Mouse (Mus musculus): ENCODE measurements around the gene Pou2f3.

The Pou2f3 gene

DNA sequence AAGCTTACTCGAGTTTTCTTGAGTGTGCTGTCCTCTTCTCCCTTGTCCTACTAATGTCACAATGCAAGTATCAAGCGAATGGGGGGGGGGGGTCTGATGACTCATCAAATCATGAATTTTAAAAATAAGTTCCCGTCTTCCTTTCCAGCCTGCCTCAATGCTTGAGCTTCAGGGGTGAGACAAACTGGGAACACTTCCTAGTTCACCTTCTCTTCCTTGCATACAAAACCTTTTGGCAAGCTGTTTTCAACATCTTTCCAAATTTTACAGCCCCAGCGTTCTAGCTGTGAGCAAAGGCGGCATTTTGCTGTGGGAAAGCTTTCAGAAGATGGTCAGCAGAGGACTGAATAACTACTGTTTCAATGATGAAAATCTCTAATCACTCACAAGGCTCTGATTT is 102.6 kb downstream of the Pou2f3 start:
- no peak for DNase-seq

DNA sequence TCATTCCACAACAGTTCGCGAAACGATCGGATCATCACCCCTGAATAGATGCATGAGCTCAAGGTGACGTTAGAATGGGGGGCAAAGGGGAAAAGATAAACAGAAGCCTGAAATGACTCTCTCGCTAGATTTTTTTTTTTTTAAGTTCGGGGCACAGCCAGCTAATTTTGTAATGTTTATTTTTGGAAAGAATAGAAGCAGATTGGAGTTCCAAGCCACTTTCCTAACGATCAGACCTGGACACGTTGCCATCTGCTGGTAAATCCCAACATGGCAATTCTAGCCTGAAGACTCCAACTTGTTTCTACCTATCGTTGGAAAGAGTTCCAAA is 103.0 kb downstream of the Pou2f3 start, which contains the start of gene Arhgef12:
Gene Arhgef12, minus strand, starts transcription at position 53 of the 331 bp plus-strand sequence.
- peak; percentile 69 to 76 for DNase-seq

DNA sequence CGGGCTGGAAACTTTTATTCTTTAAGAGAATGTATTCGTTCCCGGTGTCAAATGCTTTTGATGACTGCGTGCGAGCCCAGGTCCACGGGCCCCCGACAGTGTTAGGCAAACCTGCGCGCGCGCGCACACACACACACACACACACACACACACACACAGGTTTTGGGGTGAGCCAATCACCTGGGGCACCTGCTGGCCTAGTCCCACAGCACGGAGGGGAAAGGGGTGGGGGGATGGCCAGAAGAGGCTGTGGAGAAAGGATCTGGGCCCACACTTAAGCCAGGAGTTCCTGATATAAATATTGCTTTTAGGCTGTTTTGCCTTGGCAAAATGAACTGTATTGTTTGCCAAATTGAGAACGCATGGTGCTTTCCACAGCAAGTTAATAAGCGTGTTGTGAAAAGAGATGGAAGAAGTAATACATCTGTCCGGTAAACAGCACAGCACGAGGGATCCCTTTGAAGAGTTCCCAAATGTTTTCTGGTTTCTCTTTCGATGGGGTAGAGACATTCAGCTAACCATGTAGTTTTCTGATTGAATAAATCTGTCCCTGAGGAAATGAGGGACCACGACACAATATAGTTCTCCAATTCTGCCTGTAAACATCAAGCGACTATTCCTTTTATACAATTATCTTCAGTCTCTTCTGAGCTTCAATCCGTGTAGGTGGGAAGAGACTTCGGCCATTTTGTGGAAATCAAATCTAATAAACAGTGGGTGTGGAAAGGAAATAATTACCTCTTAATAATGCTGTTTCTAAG is 103.6 kb downstream of the Pou2f3 start:
- peak; percentile 66 to 74 for DNase-seq

DNA sequence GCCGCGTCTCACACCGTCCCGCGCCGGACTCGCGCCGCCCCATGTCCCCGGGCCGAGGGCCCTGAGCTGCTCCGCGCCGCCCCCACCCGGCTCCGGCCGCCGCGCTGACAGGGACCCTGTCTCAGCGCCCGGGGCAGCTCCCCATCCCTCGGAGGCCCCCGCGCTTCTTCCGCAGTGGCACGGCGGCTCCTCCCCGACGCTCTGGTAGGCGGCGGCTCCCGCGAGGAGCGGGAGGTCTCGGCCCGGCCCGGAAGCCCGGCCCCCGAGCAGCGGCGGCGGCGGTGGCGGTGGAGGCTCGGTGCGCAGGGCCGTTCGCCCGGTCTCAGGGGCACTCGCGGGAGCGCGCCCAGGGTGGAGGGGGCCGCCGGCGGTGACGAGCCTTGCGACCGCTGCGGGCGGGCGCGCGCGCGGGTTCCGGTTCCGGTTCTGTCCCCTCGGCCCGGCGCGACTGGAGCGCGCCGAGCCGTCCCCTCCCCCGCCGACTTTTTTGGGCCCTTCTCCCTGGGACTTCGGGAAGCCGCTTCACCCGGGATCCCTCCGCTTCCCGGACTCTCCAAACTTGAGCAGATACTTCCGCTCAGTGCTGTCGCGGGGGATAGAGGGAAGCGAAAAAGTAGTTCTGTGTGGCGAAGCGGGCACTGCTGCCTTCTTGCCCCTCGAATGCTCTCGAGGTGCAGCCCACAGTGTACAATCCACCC is 104.4 kb downstream of the Pou2f3 start:
- peak; percentile 94 to 95 for DNase-seq

DNA sequence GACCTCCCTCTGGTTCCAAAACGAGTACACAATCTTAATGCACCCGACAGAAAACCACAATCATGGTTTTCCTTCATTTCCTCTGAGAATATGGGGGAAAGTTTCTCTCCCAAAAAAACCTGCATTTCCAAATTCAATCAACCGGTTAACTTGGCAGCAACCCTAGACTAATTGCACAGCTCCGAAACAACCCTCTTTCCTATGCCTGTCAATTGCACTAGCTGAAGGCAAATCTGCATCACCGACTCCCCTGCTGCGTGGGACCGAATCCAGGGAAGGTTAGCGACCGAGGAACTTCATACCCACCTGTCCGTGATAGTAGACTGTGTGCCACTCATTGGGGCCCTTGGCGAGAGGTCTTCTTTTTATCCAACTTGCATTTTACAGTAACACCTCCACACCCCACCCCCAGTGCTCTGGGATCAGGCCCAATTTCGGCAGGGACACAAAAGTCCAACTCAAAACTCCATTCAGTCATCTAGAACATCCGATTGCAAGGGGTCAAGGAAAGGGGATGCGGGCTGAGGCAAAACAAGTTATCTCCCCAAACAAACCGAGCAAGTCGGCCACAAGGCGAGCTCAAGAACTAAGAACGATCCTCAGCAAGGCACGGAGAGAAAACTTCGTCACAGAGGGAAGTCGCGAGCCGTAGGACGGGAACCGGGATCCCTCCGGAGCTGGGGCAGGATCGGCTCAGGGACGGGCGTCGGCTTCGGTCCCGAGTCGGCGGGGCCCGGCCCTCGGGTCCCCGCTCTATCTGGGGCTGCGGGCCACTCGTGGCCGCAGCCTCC is 105.1 kb downstream of the Pou2f3 start:
- DNase-seq = peak; percentile 75 to 78

DNA sequence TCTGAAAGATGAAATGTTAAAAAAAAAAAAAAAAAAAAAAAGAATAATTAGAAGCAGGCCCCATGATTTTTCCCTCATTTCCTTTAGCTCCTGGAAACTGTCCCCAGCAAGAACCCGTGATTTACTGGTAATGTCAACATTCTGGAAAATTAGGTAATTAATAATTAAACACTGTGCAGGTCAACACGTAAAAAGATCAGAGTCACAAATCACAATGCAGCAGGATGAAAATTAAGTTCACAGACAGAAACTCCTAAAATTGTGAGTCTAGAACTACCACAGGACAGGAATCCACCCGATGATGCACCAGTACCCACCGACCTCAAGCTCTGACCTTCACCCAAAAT is 105.7 kb downstream of the Pou2f3 start:
- DNase-seq = no peak

DNA sequence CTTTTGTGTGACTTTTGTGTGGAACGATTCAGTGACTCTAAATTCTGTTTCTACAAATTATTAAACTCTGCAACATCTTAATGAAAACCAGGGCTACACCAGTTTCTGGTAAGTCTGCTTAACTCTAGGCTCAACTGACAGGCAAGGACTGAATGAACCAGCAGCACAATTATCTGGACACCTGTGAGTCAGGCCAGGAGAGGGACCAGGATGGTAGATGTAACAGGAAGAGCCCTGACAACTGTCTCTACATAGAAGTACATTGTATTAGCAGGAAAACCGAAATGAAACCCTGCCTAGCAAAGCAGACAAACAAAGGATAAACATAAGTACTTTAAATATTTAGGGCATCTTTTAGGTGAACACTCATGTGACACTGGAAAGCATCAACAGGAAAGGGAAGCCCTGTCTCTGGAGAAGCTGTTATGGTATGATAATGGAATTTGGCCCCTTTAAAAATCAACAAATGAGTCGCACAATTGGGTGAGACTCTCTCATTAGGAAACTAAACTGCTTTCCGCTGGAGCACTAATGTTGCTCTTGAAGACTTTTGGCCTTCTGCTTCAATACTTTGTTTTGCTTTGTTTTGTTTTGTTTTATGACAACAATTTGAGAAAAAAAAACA is 106.4 kb downstream of the Pou2f3 start:
- DNase-seq = no peak

DNA sequence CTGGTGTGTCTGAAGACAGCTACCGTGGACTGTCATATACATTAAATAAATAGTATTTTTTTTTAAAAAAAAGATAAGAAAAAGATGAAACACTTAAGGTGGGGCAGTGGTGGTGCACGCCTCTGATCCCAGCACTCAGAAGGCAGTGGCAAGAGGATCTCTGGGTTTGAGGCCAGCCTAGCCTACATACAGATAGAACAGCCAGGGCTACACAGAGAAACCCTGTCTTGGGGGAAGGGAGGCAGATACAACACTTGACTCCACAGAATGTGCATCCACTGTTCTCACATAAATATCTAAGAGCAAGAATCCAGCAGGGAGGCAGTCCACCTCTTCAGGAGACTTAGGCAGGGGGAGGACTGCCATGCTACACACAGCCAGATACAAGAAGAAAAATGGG is 107.2 kb downstream of the Pou2f3 start:
- no peak for DNase-seq

DNA sequence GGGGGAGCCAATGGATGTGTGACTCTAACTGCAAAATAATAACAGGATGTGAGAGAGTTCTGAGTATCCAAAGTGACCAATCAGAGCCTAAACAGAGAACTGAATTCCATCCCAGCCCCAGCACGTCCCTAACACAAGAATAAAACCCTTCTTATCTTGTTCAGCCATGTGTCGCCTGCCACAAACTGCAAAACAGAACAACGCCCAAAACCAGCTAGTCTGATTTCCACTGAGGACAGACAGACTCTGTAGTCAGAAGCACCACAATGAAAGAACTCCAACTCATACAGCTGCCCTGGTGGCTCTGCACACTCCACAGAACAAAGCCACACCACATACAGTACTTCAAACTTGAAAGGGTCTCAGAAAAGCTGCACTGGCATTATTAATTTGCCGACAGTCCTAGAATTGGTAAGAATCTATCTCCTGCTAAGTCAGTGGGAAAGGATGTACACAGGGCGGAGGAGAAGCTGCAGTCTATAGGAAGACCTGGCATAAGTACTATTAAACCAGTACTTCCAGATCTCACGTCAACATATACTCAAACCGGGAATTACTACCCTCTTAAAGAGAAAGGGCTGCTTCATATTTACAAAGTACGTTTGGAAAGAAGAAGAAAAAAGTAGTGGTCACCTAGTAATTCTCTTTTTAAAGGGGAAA is 108.1 kb downstream of the Pou2f3 start:
- DNase-seq = no peak

DNA sequence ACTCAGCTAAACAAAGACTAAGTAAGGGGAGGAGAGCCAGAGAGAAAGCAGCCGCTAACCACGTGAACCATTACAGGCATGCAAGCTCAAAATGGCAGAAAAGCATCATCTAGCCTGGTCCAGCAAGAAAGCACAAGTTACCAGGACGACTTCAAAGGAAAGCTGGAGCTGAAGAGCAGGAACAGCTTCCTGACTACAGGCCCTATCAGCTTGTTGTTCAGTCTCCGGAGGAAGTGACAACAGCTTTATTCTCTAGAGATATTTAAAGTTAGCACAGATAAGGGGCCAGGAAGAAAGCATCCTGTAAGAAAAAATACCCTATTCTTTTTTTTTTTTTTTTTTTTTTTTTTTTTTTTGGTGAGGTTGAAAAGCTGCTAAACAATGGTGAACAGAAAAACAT is 111.2 kb downstream of the Pou2f3 start:
- DNase-seq = no peak

DNA sequence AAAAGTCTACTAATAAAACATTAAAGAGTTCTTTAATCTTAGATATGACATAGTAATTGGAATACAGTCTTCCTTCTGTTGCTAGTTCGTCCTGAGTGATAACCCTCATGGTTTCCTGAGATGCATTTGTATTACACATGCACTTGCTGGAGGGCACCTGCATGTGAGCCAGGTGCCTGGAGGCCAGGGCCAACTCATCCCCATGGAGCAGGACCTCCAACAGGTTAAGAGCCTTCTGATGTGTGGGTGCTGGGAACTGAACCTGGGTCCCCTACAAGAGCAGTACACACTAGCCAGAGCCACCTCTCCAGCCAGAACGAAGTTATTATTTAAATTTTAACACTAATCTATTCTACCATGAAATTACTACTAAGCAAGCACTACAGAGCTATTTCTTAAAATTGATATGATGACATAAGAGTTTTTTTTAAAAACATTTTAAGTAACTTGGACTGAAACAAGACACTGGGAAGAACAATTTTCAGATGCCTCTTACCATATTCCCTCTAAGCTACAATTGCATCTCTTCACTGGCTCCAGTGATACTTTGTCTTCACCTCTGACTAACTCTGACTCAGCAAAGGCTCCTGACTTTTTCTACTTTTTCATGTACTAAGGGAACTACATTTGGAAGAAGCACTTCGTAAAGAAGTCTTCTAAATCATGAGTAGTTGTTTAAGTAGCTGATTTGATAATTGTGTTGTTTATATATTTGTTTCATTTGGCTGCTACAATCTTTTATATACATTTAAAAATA is 112.2 kb downstream of the Pou2f3 start:
- DNase-seq = no peak

DNA sequence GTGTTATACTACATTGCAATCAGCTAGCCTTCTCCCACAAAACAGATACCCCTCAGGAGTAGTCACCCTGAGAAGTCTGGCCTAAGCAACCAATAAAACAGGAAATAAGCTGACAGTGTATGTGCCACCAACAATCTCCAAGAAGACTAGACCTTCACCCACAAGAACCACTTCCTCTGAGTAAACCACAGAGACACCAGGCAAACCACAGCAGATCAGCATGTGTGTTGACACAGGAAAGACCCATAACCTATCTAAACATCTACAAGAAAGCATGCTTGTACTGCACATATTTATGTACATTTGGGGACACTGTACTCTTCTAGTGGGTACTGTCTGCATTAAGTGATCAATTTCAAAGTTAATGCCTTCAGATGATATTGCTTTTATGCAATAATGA is 113.8 kb downstream of the Pou2f3 start:
- DNase-seq = no peak

DNA sequence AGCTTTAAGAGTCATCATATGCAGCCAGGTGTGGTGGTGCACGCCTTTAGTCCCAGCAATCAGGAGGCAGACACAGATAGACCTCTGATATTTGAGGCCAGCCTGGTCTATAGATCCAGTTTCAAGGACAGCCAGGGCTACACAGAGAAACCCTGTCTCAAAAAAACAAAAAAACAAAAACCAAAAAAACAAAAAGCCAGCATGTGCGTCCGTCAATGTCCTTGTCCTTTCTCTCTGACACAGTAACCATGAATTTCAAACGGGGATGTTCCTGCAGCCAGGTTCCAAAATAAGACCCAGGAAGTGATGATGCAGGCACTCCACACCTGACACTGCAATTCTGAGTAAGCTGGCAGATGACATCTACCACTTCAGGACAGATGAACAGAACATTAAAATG is 115.3 kb downstream of the Pou2f3 start:
- no peak for DNase-seq

DNA sequence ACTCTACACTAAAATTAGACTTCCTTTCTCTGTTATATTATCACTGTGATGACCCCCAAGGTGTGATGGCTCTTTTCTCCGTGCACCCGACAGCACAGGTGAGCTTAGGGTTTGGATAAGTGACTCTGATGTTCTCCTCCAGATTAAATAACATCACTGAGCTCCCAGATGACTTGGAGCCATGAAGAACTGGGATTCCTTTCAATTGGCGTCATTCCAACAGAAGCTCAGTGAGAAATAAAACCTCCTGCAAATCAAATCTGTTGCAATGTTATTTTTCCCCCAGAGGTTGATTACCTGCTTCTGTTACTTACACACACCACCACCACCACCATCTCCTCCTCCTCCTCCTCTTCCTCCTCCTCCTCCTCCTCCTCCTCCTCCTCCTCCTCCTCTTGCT is 116.4 kb downstream of the Pou2f3 start:
- DNase-seq = peak; percentile 41 to 54

DNA sequence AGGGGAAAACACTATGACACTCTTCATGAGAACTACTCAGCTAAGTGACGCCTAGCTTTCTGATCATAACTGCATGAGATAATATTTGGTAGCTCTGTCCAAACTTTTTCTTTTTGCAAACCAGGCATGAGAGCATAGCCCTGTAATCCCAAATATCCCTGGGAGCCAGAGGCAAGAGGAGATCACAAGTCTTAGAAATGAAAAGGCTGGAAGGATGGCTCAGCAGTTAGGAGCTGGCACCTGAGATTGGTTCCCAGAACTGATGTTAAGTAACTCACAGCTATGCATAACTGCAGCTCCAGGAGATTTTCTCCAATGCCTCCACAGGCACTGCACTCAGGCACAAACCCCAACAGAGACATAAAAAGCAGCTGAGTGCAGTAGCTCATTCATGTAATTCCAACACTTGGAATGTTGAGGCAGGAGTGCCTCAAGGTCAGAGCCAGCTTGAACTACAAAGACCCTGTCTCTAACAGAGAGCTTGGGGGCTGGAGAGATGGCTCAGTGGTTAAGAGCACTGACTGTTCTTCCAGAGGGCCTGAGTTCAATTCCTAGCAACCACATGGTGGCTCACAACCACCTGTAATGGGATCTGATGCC is 124.4 kb downstream of the Pou2f3 start:
- DNase-seq = no peak

DNA sequence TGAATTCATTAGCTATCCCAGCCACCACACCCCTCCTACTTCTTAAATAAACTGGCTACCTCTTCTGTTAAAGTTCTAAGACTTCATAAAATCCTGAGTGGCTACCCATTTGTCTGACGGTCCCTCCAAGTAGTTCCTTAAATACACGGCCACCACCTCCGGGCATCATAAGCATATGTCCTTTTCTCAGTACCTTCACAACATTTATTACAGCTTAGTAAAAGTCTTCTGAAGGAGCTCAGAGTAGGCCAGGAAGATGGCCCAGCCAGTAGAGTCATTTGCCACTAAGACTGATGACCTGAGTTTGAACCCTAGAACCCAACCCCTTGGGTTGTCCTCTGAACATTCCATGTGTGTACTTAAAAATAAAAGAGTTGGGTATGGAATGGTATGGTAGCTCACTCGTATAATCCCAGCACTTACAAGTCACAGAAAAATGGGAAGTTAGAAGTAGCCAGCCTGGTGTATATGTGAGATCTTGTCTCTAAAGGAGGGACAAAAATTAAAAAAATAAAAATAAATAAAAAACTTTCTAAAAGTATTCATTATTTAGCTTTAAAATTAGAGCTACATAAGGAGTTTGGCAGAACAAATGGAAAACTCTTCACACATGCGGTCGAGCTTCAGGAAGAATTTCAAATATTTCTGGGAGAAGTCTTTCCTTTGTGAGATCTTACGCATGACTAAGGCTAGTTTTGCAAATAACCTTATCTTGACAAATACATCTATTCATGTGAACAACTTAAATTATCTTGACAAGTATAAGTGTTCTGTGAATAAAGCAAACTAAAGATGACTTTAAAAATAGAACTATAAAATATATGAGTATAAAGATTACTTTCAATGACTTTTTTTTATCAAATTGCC is 125.4 kb downstream of the Pou2f3 start:
- no peak for DNase-seq

DNA sequence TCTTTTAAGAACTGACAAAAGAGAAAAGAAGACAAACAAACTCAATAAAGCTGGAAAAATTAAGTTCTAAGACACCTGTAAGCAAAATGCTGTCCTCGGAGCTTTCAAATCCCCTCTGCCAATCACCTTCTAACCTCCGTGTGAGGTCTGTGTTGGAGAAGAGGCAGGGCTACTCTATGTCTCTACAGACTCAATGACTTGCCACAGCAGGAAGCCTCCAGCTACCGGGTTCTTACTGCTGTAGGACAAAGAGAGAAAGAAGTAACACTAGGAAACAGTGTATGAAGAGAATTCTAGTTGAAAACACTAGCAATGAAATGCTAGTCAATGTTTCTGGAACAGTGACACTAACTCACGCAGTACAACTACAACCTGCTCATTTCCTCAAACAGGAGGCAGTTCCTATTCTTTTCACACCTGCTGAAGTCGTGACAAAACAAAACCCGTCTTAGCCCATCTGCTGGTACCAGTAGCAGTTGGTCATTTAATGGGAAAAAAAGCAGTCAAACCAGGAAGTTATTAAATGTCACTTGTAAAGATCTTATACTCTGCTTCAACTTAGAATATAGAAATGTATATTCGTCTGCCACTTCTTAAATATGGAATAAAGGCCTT is 126.6 kb downstream of the Pou2f3 start:
- no peak for DNase-seq

DNA sequence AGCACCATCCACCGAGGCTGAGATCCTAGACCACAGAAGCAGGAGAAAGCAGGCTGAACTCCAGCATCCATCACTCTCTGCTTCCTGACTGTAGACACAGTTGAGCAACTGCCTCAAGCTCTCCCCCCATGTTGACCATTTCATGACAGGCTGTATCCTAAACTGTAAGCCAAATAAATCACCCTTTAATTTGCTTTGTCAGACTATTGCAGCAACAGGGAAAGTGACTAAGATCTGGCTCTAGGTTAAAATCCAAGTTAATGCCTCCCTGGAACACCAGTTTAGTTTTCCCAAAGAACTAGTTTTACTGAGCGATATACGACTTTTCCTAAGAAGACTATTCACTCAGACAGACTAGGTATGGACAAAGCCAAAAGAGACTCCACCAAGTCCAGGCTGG is 131.5 kb downstream of the Pou2f3 start:
- DNase-seq = no peak

DNA sequence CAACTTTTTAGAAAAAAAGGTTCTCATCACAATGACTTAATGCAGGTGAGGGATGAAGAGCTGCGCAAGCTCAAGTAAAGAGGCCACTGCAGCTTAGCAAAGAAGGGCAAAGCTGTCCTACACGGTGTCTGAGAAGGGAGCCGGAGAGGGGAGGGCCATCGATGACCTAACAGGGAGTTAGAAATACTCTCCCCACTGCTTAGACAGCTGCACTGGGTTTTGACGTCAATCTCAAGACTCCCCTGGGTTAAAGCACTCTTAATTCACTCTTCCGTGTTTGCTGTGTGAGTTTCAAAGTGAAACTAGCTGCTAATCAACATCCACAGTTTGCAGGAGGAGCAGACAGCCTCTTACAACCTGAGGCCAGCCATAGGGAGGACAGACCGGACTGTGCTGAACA is 134.0 kb downstream of the Pou2f3 start:
- no peak for DNase-seq

DNA sequence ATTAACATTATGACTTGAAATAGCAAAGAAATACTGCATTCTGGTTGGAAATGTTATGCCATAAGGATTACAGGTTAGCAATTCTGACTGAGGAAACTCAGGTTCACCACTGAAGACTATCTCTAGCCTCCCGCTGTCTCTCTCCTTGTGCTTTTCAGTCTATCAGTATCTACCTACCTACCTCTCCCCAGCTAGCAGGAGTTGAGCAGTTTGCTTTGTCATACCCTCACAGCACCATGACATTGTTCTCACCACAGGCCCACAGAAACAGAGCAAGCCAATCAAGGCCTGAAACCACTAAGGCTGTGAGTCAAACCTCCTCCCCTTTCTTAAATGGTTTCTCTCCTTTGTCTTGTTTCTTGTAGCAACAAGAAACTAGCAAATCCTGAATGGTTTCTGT is 135.6 kb downstream of the Pou2f3 start:
- no peak for DNase-seq

Data from cerebellum, postnatal 14 days (tissue).